Mouse (Mus musculus): ENCODE data around the gene Anks1. TPM values are rescaled to one million over a fixed set of nuclear protein-coding genes. Genes with fewer than 3 reads are reported as not detected.

Anks1 gene
- polyA plus RNA-seq, 1 experiment from 2014 or later: 69.0 TPM

- ATAC-seq (ENCODE audit: low FRiP score): no peak
- peaks cover 3% of the 10 kb centered on the region; the same call in 1 of the 2 replicates for H3K4me1 ChIP-seq (replicated peaks; ENCODE audit: control insufficient read depth, insufficient read depth, low read length)
Observed at GRCm38 (mm10) chr17:28078028-28078427, 168.9 kb downstream of the Anks1 start.

DNA sequence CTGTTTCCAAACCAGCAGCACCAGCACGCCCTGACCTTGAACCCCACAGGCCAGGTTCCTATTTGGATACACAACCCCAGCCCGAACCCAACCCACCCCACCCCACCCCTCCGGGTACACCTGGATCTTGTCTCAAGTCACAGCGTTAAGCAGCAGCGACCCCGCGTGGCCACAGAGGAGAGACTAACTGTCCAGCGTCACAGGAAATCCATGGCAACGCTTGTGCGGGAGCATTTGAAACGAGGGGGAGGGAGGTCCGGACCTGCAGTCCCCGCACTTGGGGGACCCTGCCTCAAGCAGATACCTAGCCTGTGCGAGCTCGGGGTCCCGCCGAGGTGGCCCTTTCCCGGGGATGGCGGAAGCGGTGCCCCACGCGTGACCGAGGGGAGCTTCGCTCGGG lies 170.5 kb downstream of the Anks1 start:
- WGBS: under 1% methylated on average over 25 of the region's 25 CpGs
- Histone ChIP-seq H3K4me2 (replicated peaks) (peak overlapping the region; percentile 96), H3K27ac (no peak overlapping the region), H3K27me3 (ENCODE audit: control insufficient read depth, insufficient read depth, low read length) (no peaks in the 10 kb centered on the region), H3K9me3 (ENCODE audit: control insufficient read depth, low read length) (no peaks in the 10 kb centered on the region), H3K9ac (peak overlapping the region; percentile 57), H3K36me3 (replicated peaks; ENCODE audit: control insufficient read depth, insufficient read depth) (no peaks in the 10 kb centered on the region), H3K4me3 (replicated peaks; ENCODE audit: low read length) (peak overlapping the region; percentile 55), H3K4me1 (replicated peaks; ENCODE audit: control insufficient read depth, insufficient read depth, low read length) (peaks cover 3% of the 10 kb centered on the region; the same call in 1 of the 2 replicates)
- ATAC-seq (ENCODE audit: low FRiP score) (peak; percentile 67), DNase-seq (ENCODE audit: low spot score) (peak; percentile 91)

More at GRCm38 (mm10) chr17:28078028-28078427, 168.9 kb downstream of the Anks1 start:
- no peak overlapping the region for H3K9ac ChIP-seq
- no peak for DNase-seq (ENCODE audit: low spot score)
- H3K36me3 ChIP-seq (replicated peaks; ENCODE audit: control insufficient read depth, insufficient read depth): no peaks in the 10 kb centered on the region
- H3K4me2 ChIP-seq (replicated peaks): no peak overlapping the region
- H3K27ac ChIP-seq: no peak overlapping the region
- H3K9me3 ChIP-seq (ENCODE audit: control insufficient read depth, low read length): no peaks in the 10 kb centered on the region
- H3K27me3 ChIP-seq (ENCODE audit: control insufficient read depth, insufficient read depth, low read length): no peaks in the 10 kb centered on the region
- H3K4me3 ChIP-seq (replicated peaks; ENCODE audit: low read length): no peak overlapping the region
- WGBS: 87% methylated on average over 9 of the region's 9 CpGs

DNA sequence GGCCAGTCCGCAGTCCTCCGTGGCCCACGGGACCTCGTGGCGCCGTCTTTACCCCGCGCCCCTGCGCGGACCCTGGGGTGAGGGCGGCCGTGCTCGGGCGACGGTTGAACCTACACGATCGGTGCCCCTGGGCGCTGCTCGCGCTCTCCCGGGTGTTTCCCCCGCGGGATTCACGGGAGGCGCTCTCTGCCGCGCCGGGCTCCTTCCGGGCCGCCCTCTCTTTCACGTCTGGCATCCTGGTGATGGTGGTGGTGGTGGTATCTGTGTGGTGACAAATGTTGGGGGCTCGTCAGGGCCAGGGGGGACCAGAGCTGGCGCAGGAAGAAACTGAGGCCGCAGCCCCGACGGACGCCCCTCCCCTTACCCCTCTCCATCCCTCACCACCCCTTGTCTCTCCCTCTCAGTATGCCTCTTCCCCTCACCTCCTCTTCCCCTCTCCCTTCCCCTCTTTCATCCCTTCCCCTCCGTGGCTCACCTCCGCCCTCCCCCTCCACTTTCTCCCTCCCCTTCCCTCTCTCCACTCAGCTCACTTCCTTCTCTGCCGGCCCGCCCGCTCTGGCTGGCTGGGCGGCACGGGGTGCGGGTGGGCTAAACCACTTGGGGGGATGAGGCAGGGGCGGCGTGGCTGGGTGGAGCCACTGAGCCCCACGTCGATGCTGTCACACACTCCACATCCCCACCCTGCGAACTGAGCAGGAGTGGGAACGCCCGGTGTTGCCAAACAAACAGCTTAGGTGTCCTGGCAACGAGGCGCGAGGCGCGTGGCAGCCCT lies 171.1 kb downstream of the Anks1 start, which contains the start of gene Tcp11:
Tcp11 (minus strand) TSS at position 595 of the 772 bp plus-strand sequence.
- Histone ChIP-seq H3K4me3 (replicated peaks; ENCODE audit: low read length) (peak within 1 kb of the TSS; percentile 55), H3K4me1 (replicated peaks; ENCODE audit: control insufficient read depth, insufficient read depth, low read length) (peaks cover 3% of the 10 kb centered on the region; the same call in 1 of the 2 replicates), H3K36me3 (replicated peaks; ENCODE audit: control insufficient read depth, insufficient read depth) (no peaks in the 10 kb centered on the region), H3K27me3 (ENCODE audit: control insufficient read depth, insufficient read depth, low read length) (no peaks in the 10 kb centered on the region), H3K9me3 (ENCODE audit: control insufficient read depth, low read length) (no peaks in the 10 kb centered on the region), H3K27ac (no peak within 1 kb of the TSS), H3K9ac (peak within 1 kb of the TSS; percentile 57), H3K4me2 (replicated peaks) (peak within 1 kb of the TSS; percentile 96)
- 1% methylated on average over 53 of the region's 57 CpGs for WGBS
- ATAC-seq (ENCODE audit: low FRiP score): peak; percentile 88
- peak; percentile 72 for DNase-seq (ENCODE audit: low spot score)

GRCm38 (mm10) chr17:28080817-28081165 lies 171.7 kb downstream of the Anks1 start:
- no peaks in the 10 kb centered on the region for H3K27me3 ChIP-seq (ENCODE audit: control insufficient read depth, insufficient read depth, low read length)
- H3K4me3 ChIP-seq (replicated peaks; ENCODE audit: low read length): peak overlapping the region; percentile 55; the same call in 1 of the 2 replicates
- no peaks in the 10 kb centered on the region for H3K9me3 ChIP-seq (ENCODE audit: control insufficient read depth, low read length)
- H3K4me1 ChIP-seq (replicated peaks; ENCODE audit: control insufficient read depth, insufficient read depth, low read length): peaks cover 3% of the 10 kb centered on the region; the same call in 1 of the 2 replicates
- DNase-seq (ENCODE audit: low spot score): no peak
- 3% methylated on average over 9 of the region's 9 CpGs for whole genome bisulfite sequencing
- H3K9ac ChIP-seq: no peak overlapping the region
- no peak; the same call in 1 of the 2 replicates for ATAC-seq (ENCODE audit: low FRiP score)
- H3K27ac ChIP-seq: no peak overlapping the region
- H3K4me2 ChIP-seq (replicated peaks): peak overlapping the region; percentile 96
- H3K36me3 ChIP-seq (replicated peaks; ENCODE audit: control insufficient read depth, insufficient read depth): no peaks in the 10 kb centered on the region

GRCm38 (mm10) chr17:28081385-28081784 lies 172.3 kb downstream of the Anks1 start:
- ATAC-seq (ENCODE audit: low FRiP score) (no peak), DNase-seq (ENCODE audit: low spot score) (peak; percentile 47)
- Histone ChIP-seq H3K27me3 (ENCODE audit: control insufficient read depth, insufficient read depth, low read length) (no peaks in the 10 kb centered on the region), H3K36me3 (replicated peaks; ENCODE audit: control insufficient read depth, insufficient read depth) (no peaks in the 10 kb centered on the region), H3K27ac (no peak overlapping the region), H3K9ac (no peak overlapping the region), H3K4me3 (replicated peaks; ENCODE audit: low read length) (no peak overlapping the region), H3K4me1 (replicated peaks; ENCODE audit: control insufficient read depth, insufficient read depth, low read length) (peaks cover 3% of the 10 kb centered on the region; the same call in 1 of the 2 replicates), H3K9me3 (ENCODE audit: control insufficient read depth, low read length) (no peaks in the 10 kb centered on the region), H3K4me2 (replicated peaks) (no peak overlapping the region)
- WGBS: 54% methylated on average over 9 of the region's 9 CpGs

- no peak overlapping the region for H3K4me3 ChIP-seq (replicated peaks; ENCODE audit: low read length)
- no peak overlapping the region for H3K9ac ChIP-seq
- 93% methylated on average over 7 of the region's 7 CpGs for WGBS
- no peaks in the 10 kb centered on the region for H3K9me3 ChIP-seq (ENCODE audit: control insufficient read depth, low read length)
- no peak for DNase-seq (ENCODE audit: low spot score)
- H3K27ac ChIP-seq: no peak overlapping the region
- peaks cover 3% of the 10 kb centered on the region; the same call in 1 of the 2 replicates for H3K4me1 ChIP-seq (replicated peaks; ENCODE audit: control insufficient read depth, insufficient read depth, low read length)
- H3K36me3 ChIP-seq (replicated peaks; ENCODE audit: control insufficient read depth, insufficient read depth): no peaks in the 10 kb centered on the region
- no peaks in the 10 kb centered on the region for H3K27me3 ChIP-seq (ENCODE audit: control insufficient read depth, insufficient read depth, low read length)
- H3K4me2 ChIP-seq (replicated peaks): no peak overlapping the region
- ATAC-seq (ENCODE audit: low FRiP score): no peak
Observed at GRCm38 (mm10) chr17:28081856-28082255, 172.8 kb downstream of the Anks1 start.

- ATAC-seq (ENCODE audit: low FRiP score) (no peak), DNase-seq (ENCODE audit: low spot score) (no peak)
- H3K27me3 ChIP-seq (ENCODE audit: control insufficient read depth, insufficient read depth, low read length): no peaks in the 10 kb centered on the region
- no peak overlapping the region for H3K27ac ChIP-seq
- H3K36me3 ChIP-seq (replicated peaks; ENCODE audit: control insufficient read depth, insufficient read depth): no peaks in the 10 kb centered on the region
- 66% methylated on average over 13 of the region's 13 CpGs for whole genome bisulfite sequencing
- H3K4me2 ChIP-seq (replicated peaks): no peak overlapping the region
- H3K4me1 ChIP-seq (replicated peaks; ENCODE audit: control insufficient read depth, insufficient read depth, low read length): peaks cover 3% of the 10 kb centered on the region; the same call in 1 of the 2 replicates
- H3K9ac ChIP-seq: no peak overlapping the region
- H3K4me3 ChIP-seq (replicated peaks; ENCODE audit: low read length): no peak overlapping the region
- no peaks in the 10 kb centered on the region for H3K9me3 ChIP-seq (ENCODE audit: control insufficient read depth, low read length)
Observed at GRCm38 (mm10) chr17:28082863-28083262, 173.8 kb downstream of the Anks1 start.

GRCm38 (mm10) chr17:28084395-28084905 lies 175.3 kb downstream of the Anks1 start:
- Histone ChIP-seq H3K27ac (no peak overlapping the region), H3K27me3 (ENCODE audit: control insufficient read depth, insufficient read depth, low read length) (no peaks in the 10 kb centered on the region), H3K4me1 (replicated peaks; ENCODE audit: control insufficient read depth, insufficient read depth, low read length) (peaks cover under 1% of the 10 kb centered on the region; the same call in 1 of the 2 replicates), H3K36me3 (replicated peaks; ENCODE audit: control insufficient read depth, insufficient read depth) (no peaks in the 10 kb centered on the region), H3K4me2 (replicated peaks) (no peak overlapping the region), H3K4me3 (replicated peaks; ENCODE audit: low read length) (no peak overlapping the region), H3K9ac (no peak overlapping the region), H3K9me3 (ENCODE audit: control insufficient read depth, low read length) (no peaks in the 10 kb centered on the region)
- DNase-seq (ENCODE audit: low spot score) (no peak), ATAC-seq (ENCODE audit: low FRiP score) (no peak)
- 29% methylated on average over 22 of the region's 22 CpGs for WGBS

DNA sequence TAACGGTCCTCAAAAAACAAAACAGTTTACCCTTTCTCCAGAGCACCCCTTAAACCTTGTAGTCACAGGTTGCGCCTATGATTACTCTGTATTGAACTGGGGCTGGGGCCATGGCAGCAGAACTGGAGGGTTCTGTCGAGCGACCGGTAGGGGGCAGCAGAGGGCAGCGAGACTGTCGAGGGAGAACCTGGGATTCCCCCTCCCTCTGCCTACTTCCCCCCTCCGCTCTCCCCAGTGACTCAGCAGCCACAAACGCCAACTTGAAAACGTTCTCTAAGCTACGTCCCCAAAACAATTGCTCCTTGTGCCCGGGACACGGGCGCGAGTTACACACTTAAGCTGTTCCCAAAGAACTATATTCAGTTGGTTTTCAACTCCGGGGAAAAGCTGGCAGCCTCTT lies 175.9 kb downstream of the Anks1 start:
- no peak overlapping the region for H3K4me3 ChIP-seq (replicated peaks; ENCODE audit: low read length)

More for the DNA sequence above, 175.9 kb downstream of the Anks1 start:
- WGBS: 1% methylated on average over 16 of the region's 16 CpGs
- H3K36me3 ChIP-seq (replicated peaks; ENCODE audit: control insufficient read depth, insufficient read depth): no peaks in the 10 kb centered on the region
- H3K9ac ChIP-seq: no peak overlapping the region
- H3K27me3 ChIP-seq (ENCODE audit: control insufficient read depth, insufficient read depth, low read length): no peaks in the 10 kb centered on the region
- H3K27ac ChIP-seq: no peak overlapping the region
- ATAC-seq (ENCODE audit: low FRiP score) (peak; percentile 44; the same call in 1 of the 2 replicates), DNase-seq (ENCODE audit: low spot score) (peak; percentile 93)
- no peaks in the 10 kb centered on the region for H3K9me3 ChIP-seq (ENCODE audit: control insufficient read depth, low read length)
- no peaks in the 10 kb centered on the region for H3K4me1 ChIP-seq (replicated peaks; ENCODE audit: control insufficient read depth, insufficient read depth, low read length)
- peak overlapping the region; percentile 34 for H3K4me2 ChIP-seq (replicated peaks)

Data from hindbrain, embryonic 14.5 days (tissue).